Mouse (Mus musculus) testis, postnatal 10 days (tissue): ENCODE results near the gene Stk4.
A peak's percentile ranks its signal among the peaks of the same experiment; 100 is the strongest.

Experiments used
- DNase-seq: peaks from one replicate; pipeline ENCODE4 v3.0.0; 2021; ENCODE audit warnings: low spot score

Stk4 gene

GRCm38 (mm10) chr2:164173394-164173793 is 103.3 kb downstream of the Stk4 start:
- no peak for DNase-seq

DNA sequence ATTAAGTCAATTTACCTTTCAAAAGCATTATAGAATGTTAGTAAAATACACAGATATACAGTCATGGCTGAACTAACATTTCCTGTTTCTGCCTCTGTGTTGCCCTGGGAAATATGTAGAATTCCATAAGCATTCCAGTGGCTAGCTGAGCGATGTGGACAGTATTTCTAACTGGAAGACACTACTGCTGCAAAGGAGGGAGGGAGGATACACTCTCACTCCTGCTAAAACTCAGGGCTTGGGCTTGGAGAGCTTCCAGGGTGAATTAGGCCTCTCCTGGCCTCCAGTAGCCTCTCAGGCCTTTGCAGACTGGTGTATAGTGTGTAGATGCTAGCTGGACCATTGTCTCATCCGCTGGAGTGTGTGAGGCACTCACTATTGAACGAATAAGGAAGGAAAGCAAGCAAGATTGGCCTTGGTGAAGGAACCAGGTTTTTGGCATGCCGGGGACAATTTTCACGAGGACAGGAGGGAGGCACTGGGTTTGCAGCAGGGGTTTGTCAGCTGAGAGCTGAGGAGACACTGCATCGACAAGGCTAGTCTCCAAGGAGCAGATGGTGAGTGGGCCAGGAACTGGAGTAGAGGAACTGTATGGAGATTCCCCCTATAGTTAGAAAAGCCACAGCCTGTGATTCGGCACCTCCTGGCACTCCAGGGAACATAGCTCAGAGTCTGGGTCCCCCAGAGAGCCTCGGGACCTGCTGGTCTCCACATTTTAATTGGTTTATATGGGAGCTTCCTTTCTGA is 104.7 kb downstream of the Stk4 start:
- DNase-seq = no peak

- DNase-seq = no peak
Observed at GRCm38 (mm10) chr2:164175850-164176249, 105.7 kb downstream of the Stk4 start.

DNA sequence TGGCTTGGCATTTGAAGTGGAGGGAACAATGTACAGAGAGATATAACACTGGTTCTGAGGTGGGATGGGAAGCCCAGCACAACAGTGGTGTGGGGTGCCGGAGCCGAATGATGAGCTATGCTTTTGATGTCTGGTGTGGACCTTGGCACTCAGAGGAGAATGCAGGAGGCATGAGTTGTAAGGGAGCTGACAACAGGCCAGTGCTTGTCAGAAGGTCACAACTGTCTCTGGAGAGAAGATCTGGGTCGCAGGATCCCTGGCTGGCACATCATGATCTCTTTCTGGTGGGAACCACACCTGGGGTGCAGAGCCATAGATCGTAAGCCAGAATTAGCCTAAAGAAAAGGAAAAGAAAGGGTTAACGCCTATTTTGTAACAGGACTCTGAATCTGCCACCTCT is 107.7 kb downstream of the Stk4 start:
- DNase-seq = no peak

DNA sequence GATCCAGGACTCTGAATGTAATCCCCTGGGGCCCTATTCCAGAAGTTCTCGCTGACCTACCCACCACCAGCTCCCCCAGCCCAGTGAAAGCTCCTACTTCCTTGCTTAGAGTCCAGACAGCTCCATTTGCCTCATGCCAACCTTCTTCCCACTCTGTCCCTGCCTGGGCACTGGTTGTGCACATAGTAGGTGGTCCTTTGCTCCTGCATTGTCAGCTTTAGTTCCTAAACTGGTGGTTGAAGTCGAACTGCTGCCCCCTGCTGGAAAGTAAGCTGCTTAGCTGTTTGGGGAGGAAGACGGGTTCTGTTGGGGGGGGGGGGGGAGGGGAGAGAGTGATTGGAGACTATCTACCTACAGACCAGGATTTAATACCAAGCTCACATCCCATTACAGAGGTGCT is 110.0 kb downstream of the Stk4 start:
- DNase-seq = peak; percentile 59

- DNase-seq = peak; percentile 27
Observed at GRCm38 (mm10) chr2:164180770-164181169, 110.6 kb downstream of the Stk4 start.

- peak; percentile 29 for DNase-seq
Observed at GRCm38 (mm10) chr2:164182692-164183255, 112.7 kb downstream of the Stk4 start, which contains the start of gene Wfdc5. Gene Wfdc5, minus strand, starts transcription at chr2:164182742.

DNA sequence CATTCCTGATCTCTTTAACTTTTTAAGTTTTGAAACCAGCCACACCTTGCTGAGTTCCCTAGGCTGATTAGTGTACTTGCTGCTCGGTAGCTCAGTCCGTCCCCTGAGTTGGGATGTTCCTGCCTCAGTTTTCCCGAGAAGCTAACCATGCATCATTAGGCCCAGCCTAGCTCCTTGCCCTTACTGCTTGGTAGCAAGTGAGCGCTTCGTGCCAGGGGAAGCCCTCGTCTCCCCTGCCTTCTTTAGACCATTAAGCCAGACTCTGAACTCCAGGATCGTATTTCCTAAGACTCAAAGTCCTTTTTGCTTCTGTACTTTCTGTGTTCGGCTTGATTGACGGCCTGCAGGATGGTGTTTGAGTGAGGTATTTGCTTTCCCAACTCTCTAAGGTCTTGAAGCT is 113.2 kb downstream of the Stk4 start:
- DNase-seq = peak; percentile 23

GRCm38 (mm10) chr2:164184145-164184719 is 114.1 kb downstream of the Stk4 start:
- DNase-seq = peak; percentile 33

GRCm38 (mm10) chr2:164188722-164189121 is 118.6 kb downstream of the Stk4 start:
- peak; percentile 38 for DNase-seq

- DNase-seq = no peak
Observed at GRCm38 (mm10) chr2:164190576-164190975, 120.5 kb downstream of the Stk4 start, which contains the start of gene Wfdc12. Gene Wfdc12, minus strand, starts transcription at chr2:164190608.

- no peak for DNase-seq
Observed at GRCm38 (mm10) chr2:164192279-164192678, 122.2 kb downstream of the Stk4 start.

GRCm38 (mm10) chr2:164194959-164195630 is 125.0 kb downstream of the Stk4 start:
- no peak for DNase-seq

- DNase-seq = no peak
Observed at GRCm38 (mm10) chr2:164195971-164196699, 126.0 kb downstream of the Stk4 start.

GRCm38 (mm10) chr2:164196700-164196990 is 126.5 kb downstream of the Stk4 start:
- DNase-seq = no peak

DNA sequence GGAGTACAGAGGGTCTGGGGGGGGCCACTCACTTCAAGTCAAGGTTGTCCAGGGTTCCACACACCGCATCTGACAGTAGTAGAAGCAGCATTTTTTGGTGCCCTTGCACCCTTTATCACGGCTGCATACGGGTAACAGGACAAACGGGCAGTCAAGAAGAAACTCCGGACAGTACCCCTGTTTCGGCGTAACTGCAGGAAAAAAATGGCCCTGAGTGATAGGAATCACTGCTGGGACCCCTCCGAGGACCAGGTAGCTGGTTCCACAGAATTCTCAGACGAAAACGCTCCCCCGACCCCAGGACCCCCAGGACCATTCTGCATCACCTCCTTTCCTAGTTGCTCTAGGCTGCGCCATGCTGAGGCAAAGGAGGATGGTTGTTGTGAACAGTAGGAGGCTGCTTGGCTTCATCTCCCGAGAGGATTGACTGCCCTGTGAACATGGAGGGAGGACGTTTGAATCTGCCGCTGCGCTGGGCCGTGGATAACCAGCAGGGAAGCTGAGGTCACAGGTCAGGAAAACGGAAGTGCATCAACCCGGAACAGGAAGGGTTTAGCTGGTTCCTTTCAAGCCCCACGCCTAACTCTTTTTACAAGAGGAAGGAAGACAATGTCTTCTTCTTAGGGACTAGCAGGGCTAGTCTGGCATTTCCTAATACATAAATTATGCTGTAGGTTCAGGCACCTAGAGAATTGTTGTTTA is 129.7 kb downstream of the Stk4 start, which contains the start of gene Wfdc15a:
Wfdc15a (minus strand) TSS at position 505 of the 702 bp plus-strand sequence.
- no peak for DNase-seq
